Mouse (Mus musculus): ENCODE measurements around the gene Ehmt1. TPM values are rescaled to one million over a fixed set of nuclear protein-coding genes. Genes with fewer than 3 reads are reported as not detected.
"Not testable (repeated sequence)": the region's sequence is repeated elsewhere in the genome, so short reads cannot be mapped to it uniquely, and the experiment has no call there.

Ehmt1 gene
- polyA plus RNA-seq (2015; fragmentation: Nextera tagmentation; extraction: Ambion mirVana) = 129 and 132 TPM in 2 replicates

DNA sequence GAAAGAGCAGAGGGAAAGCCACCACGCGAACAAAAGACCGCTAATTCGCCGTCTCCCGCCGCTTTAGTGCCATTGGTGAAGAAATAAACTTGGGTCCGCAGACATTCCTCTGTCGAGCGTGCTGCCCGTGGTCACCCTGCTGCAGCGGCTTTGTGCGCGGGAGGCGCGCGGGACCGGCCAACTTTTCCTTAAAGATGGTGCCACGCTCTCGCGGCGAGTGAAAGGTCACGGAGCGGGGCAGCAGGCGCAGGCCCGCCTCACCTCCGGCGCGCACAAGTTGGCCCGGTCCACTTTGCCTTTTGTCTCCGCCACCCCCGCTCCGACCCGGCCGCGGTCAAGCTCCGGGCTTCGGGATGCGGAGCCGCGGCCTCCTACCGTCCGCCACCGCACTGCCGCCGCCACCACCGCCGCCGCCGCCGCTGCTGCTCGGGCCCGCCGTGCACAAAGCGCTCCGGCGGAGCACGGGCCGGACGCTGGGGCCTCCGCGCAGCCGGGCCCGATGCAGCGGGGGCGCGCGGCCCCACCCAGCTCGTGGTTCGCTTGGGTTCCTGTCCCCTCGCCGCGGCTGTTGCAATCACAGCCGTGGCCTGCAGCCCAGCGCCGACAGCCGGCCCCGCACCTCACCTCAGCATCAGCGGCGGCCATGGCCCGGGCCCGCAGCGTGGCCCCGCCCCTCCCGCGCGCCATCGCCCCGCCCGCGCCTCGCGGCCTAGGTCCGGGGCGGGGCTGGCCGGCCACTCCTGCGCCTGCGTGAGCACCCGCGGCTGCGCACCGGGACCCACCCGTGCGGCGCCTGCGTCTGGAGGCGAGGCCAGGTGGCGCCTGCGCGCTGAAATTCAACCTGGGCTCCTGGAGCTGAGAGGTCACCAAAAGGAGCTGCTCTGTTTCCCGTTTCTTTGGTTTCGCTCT is at the start of gene Ehmt1:
TSS of gene Ehmt1 (minus strand) at position 685 of the 909 bp plus-strand sequence.
- Histone ChIP-seq H3K36me3 (no peaks in the 10 kb centered on the region), H3K27ac (replicated peaks) (peak within 1 kb of the TSS; percentile 98), H3K9ac (replicated peaks) (peak within 1 kb of the TSS; percentile 98), H3K27me3 (no peaks in the 10 kb centered on the region), H3K9me3 (no peaks in the 10 kb centered on the region), H3K4me1 (peaks cover 12% of the 10 kb centered on the region), H3K4me2 (replicated peaks) (peak within 1 kb of the TSS; percentile 57), H3K4me3 (peak within 1 kb of the TSS; percentile 98)
- under 1% methylated on average over 112 of the region's 112 CpGs for WGBS
- ATAC-seq (replicated peaks) = peak; percentile 98

DNA sequence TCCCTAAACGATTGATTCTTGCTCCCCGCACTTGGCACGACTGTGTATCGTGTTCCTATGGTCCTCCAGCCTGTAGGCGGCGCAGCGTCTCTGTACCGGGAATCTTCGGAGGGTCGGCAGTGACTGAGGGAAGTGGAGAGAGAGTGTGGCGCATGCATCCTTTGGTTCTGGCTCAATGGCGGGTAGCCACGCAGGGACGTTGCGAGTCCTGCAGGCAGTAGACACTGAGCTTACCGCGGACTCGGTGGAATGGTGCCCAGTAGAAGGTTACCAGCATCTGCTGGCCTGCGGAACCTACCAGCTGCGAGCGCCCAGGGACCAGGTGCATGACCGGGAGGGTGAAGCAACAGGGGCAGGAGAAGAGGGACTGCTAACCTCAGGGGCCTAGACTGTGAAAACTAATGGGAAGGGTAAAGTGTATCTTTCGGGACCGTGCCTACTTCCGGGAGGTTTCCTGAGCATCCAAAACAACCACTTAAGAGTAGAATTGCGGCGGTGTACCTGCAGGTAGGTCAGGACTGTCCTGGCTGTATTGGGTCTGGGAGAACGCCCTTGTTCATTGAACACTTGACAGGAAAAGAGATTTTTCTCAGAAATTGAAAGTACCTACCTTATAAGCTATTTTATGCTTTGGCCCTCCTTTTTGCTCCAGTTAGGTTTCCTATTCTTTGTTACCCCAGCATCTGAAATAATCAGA is 43.0 kb upstream of the Ehmt1 start, which contains the start of gene Dph7:
TSS of gene Dph7 (plus strand) at position 97 of the 697 bp plus-strand sequence.
- peak; percentile 91 for ATAC-seq (replicated peaks)
- Histone ChIP-seq H3K4me1 (peaks cover 12% of the 10 kb centered on the region), H3K9me3 (no peaks in the 10 kb centered on the region), H3K27ac (replicated peaks) (peak within 1 kb of the TSS; percentile 70), H3K4me2 (replicated peaks) (peak within 1 kb of the TSS; percentile 66), H3K27me3 (no peaks in the 10 kb centered on the region), H3K36me3 (peaks cover 51% of the 10 kb centered on the region), H3K4me3 (peak within 1 kb of the TSS; percentile 89), H3K9ac (replicated peaks) (peak within 1 kb of the TSS; percentile 91)
- WGBS = under 1% methylated on average over 28 of the region's 28 CpGs

DNA sequence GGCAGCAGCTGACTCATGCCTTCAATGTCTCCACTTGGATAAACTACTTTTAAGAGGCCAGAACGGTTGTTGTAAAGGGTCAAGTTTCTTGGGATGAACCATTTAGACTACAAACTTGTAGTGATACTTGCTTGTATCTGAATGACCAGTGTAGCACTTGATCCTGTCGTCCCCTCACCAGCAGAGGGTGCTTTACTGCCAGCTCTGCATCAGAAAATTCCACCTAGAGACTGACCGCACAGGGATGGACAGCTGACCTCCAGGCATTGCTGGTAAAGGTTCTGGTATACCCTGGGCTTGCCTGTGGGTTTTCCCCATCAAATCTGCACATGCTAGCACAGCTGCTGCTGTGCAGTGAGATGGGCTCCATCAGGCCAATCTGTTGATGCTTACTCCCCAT is 41.5 kb upstream of the Ehmt1 start:
- peaks cover 12% of the 10 kb centered on the region for H3K4me1 ChIP-seq
- WGBS = 35% methylated on average over 3 of the region's 3 CpGs
- no peaks in the 10 kb centered on the region for H3K27me3 ChIP-seq
- ATAC-seq (replicated peaks) = no peak
- H3K9ac ChIP-seq (replicated peaks) = no peak overlapping the region
- H3K4me3 ChIP-seq = no peak overlapping the region
- no peak overlapping the region for H3K4me2 ChIP-seq (replicated peaks)
- H3K27ac ChIP-seq (replicated peaks) = no peak overlapping the region
- H3K36me3 ChIP-seq = peaks cover 60% of the 10 kb centered on the region
- H3K9me3 ChIP-seq = no peaks in the 10 kb centered on the region

DNA sequence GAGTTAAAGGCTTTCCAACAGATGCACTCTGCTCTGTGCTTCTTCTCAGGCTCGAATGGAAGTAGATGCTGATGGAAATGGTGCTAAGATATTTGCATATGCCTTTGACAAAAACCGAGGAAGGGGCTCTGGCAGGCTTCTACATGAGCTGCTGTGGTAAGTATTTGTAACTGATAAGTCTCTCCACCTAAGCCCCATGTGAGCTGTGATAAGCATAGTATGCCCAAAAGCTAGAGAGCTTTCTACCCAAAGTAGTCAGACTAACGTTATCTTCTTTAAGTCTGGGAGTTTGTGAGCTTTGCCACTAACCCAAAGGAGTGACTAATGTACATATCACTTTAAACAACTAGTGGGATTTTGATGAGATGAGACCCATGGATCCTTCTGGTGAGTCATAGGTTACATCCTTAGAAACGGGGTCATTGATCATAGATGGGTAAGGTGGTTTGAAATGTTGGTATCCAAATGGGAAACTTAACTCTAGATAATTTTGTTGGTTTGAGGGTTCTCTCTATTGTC is 33.2 kb upstream of the Ehmt1 start:
- no peak overlapping the region for H3K4me3 ChIP-seq
- H3K36me3 ChIP-seq = peaks cover 57% of the 10 kb centered on the region
- H3K9me3 ChIP-seq = no peaks in the 10 kb centered on the region
- H3K4me2 ChIP-seq (replicated peaks) = no peak overlapping the region
- no peak overlapping the region for H3K27ac ChIP-seq (replicated peaks)
- H3K27me3 ChIP-seq = no peaks in the 10 kb centered on the region
- 91% methylated on average over 4 of the region's 4 CpGs for WGBS
- no peak for ATAC-seq (replicated peaks)
- peaks cover 18% of the 10 kb centered on the region for H3K4me1 ChIP-seq
- no peak overlapping the region for H3K9ac ChIP-seq (replicated peaks)

DNA sequence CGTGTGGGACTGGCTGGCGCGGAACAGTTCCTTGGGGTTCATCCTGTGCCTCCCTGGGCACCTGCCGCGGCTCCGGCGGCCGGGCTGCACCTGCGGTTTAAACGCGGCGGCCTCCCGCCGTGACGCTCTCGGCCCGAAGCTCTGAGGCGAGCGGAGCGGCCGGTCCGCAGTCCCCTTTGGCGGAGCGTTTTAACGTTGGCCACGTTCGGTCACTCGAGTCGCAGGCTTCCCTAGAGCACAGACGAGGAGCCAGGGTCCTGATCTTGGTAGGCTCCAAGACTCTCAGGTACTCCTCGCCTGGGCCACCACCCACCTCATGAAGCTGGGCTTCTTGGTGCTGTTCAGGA is 30.7 kb upstream of the Ehmt1 start:
- Histone ChIP-seq H3K4me3 (peak overlapping the region; percentile 95), H3K9ac (replicated peaks) (peak overlapping the region; percentile 84), H3K27ac (replicated peaks) (peak overlapping the region; percentile 11; the same call in 1 of the 2 replicates), H3K27me3 (no peaks in the 10 kb centered on the region), H3K4me1 (peaks cover 18% of the 10 kb centered on the region), H3K9me3 (no peaks in the 10 kb centered on the region), H3K36me3 (peaks cover 34% of the 10 kb centered on the region), H3K4me2 (replicated peaks) (peak overlapping the region; percentile 93)
- 0 out of 2 replicates have a peak, but pooled peaks have one; percentile 2 for ATAC-seq (replicated peaks)
- WGBS = 0% methylated on average over 31 of the region's 31 CpGs

DNA sequence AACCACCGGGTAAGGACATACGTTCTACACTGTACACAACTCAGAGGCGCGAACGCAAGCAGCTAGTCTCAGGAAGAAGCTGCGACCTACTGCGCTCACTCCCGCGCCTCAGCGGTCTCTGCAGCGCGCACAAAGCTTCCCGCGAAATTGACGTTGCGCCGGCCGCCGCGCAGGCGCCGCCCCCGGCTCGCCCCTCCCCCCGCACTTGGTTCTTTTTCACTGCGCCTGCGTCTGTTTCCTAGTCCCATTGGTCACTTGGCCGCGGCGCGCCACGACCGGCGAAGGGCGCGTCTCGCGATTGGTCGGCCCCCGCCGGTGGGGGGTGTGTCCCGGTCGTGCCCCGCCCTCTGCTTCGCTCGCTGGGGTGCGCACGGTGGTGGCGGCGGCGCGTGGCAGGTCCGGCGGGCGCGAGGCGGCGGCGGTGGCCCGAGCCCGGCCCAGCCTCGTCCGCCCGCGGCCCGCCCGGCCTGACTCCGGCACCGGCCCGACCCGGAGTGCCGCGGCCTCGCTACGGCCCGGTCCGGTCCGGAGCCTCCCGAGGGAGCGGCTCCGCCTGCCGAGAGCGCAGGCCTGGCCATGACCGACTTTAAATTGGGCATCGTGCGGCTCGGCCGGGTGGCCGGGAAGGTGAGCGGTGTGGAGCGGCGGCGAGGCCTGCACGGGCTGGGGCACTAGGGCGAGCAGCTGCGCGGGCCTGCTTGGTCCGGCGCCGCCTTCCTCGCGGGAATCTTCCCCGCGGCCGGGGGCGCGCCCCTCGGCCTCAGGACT is 30.2 kb upstream of the Ehmt1 start, which contains the start of gene Zmynd19:
TSS of gene Zmynd19 (plus strand) at position 372 of the 768 bp plus-strand sequence.
- Histone ChIP-seq H3K4me3 (peak within 1 kb of the TSS; percentile 95), H3K9me3 (no peaks in the 10 kb centered on the region), H3K4me2 (replicated peaks) (peak within 1 kb of the TSS; percentile 93), H3K27me3 (no peaks in the 10 kb centered on the region), H3K27ac (replicated peaks) (peak within 1 kb of the TSS; percentile 46), H3K36me3 (peaks cover 28% of the 10 kb centered on the region), H3K4me1 (peaks cover 18% of the 10 kb centered on the region), H3K9ac (replicated peaks) (peak within 1 kb of the TSS; percentile 84)
- WGBS = under 1% methylated on average over 85 of the region's 108 CpGs
- peak; percentile 98 for ATAC-seq (replicated peaks)

DNA sequence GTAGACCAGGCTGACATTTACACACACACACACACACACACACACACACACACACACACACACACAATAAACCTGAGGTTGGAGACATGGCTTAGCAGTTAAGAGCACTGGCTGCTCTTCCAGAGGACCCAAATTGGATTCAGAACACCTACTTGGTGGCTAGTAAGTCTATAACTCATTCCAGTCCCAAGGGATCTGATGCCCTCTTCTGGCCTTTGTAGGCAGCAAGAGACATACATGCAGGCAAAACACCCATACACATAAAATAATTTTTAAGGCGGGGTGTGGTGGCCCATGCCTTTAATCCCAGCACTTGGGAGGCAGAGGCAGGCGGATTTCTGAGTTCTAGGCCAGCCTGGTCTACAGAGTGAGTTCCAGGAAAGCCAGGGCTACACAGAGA is 24.9 kb upstream of the Ehmt1 start:
- H3K4me3 ChIP-seq; H3K9ac ChIP-seq (replicated peaks); H3K36me3 ChIP-seq; H3K9me3 ChIP-seq; H3K4me2 ChIP-seq (replicated peaks); H3K27me3 ChIP-seq; H3K4me1 ChIP-seq; ATAC-seq (replicated peaks); H3K27ac ChIP-seq (replicated peaks): not testable (repeated sequence)
- 56% methylated on average over 2 of the region's 2 CpGs for WGBS

DNA sequence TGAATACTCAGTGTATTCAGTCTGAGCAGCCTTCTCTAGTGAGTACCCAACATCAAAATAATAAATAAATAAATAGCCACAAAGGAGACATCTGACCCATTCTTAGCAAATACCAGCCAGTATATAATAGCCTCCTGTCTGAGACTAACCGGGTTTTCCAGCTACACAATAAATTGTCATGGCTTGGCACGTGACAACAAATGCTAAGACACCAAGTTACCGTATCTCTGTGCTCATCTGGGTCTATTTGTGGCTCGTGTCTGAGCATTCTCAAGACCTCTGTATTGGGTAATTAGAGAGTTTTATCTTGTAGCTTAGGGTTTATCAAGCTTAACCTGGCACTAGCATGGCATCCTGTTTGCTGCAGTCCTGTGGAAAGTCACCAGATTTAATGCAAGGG is 22.7 kb upstream of the Ehmt1 start:
- H3K4me2 ChIP-seq (replicated peaks) = no peak overlapping the region
- no peak overlapping the region for H3K9ac ChIP-seq (replicated peaks)
- H3K4me1 ChIP-seq = no peaks in the 10 kb centered on the region
- WGBS = 75% methylated on average over 4 of the region's 4 CpGs
- no peaks in the 10 kb centered on the region for H3K36me3 ChIP-seq
- no peaks in the 10 kb centered on the region for H3K27me3 ChIP-seq
- no peaks in the 10 kb centered on the region for H3K9me3 ChIP-seq
- H3K27ac ChIP-seq (replicated peaks) = no peak overlapping the region
- no peak for ATAC-seq (replicated peaks)
- no peak overlapping the region for H3K4me3 ChIP-seq

DNA sequence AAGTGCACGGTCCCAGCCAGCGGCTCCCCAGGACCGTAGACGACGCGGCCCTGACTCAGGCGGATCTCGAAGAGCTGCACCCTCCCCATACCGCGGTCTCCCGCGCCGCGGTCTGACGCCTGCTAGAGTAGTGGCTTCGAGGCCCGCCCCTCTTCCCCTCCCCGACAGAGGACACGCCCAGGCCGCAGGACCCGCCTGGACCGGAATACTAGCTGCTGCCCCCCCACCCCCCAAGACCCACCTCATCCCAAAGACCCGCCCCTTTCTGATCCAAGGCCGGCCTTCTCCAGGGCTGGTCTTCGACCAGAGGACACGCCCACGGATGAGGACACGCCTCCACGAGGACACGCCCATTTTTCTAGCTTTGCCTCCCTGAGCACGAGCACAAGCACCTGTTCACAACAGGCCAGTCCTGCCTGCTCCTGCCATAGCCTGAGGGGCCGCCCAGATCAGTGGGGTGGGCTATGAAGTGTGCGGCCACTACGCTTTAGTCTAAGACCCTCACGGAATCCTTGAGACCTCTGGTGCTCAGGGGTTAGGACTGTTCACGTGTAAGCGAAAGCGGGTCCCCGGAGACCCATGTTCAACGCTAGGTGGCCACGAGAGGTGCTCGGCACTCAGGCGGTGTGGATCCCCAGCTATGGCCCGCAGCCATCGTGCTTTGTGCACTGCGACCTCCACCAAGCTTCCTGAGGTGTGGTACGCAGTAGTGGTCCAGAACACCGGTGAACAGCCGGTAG is 15.8 kb upstream of the Ehmt1 start, which contains the start of gene Arrdc1:
TSS of gene Arrdc1 (minus strand) at position 196 of the 740 bp plus-strand sequence.
- H3K4me1 ChIP-seq = peaks cover 17% of the 10 kb centered on the region
- H3K27ac ChIP-seq (replicated peaks) = no peak within 1 kb of the TSS
- no peaks in the 10 kb centered on the region for H3K36me3 ChIP-seq
- no peaks in the 10 kb centered on the region for H3K9me3 ChIP-seq
- peak; percentile 91 for ATAC-seq (replicated peaks)
- WGBS = under 1% methylated on average over 49 of the region's 49 CpGs
- H3K27me3 ChIP-seq = no peaks in the 10 kb centered on the region
- H3K9ac ChIP-seq (replicated peaks) = peak within 1 kb of the TSS; percentile 70
- H3K4me2 ChIP-seq (replicated peaks) = peak within 1 kb of the TSS; percentile 84
- H3K4me3 ChIP-seq = peak within 1 kb of the TSS; percentile 63

DNA sequence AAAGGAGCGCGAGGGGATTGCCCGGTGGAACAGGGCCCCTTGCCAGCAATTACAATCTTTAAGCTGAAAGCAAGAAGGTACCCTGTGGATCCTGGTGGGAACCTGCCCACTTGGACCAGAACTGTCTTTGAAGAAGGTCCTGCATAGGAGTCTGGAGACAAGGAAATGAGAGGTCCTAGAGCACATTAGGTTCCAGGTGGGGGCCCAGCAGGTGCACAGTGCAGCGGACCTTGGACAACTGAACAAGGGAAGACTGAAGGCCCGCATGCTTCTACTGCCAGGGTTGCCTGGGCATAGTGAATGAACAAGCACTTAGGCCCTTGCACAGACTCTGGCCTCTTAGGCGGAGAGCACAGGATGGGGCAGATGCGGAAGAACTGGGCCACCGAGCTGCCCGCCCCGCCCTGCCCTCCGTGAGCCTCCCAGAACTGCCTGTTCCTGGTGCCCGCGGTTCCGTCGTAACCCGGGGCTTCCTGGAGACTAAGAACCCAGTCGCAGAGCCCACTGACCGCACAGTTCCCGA is 15.1 kb upstream of the Ehmt1 start:
- Histone ChIP-seq H3K27ac (replicated peaks) (no peak overlapping the region), H3K4me1 (peaks cover 17% of the 10 kb centered on the region), H3K9ac (replicated peaks) (peak overlapping the region; percentile 70), H3K36me3 (no peaks in the 10 kb centered on the region), H3K27me3 (no peaks in the 10 kb centered on the region), H3K4me2 (replicated peaks) (peak overlapping the region; percentile 84), H3K4me3 (peak overlapping the region; percentile 63), H3K9me3 (no peaks in the 10 kb centered on the region)
- ATAC-seq (replicated peaks) = peak; percentile 66
- WGBS = 4% methylated on average over 17 of the region's 19 CpGs

DNA sequence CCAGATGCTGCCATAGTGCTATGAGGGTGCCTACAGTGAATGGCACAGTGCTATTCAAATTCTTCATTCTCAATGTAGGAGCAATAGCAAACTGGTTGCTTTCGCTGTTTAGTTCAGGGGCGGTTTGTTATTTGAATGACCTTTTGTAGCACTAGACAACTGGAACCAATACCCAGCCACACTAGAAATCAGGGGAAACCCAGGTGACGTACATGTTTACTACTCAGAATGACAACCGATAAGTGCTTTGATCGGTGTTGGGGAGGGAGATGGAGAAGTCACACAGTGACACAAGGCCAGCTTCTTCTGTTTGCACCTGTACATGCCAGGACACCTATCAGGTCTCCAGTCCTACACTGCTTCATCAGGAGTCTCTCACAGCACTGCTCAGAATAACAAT is 10.2 kb upstream of the Ehmt1 start:
- 90% methylated on average over 5 of the region's 5 CpGs for WGBS
- Histone ChIP-seq H3K9ac (replicated peaks) (no peak overlapping the region), H3K27ac (replicated peaks) (no peak overlapping the region), H3K4me3 (no peak overlapping the region), H3K27me3 (no peaks in the 10 kb centered on the region), H3K36me3 (no peaks in the 10 kb centered on the region), H3K9me3 (no peaks in the 10 kb centered on the region), H3K4me1 (peaks cover 10% of the 10 kb centered on the region), H3K4me2 (replicated peaks) (no peak overlapping the region)
- no peak for ATAC-seq (replicated peaks)

All from forebrain, embryonic 15.5 days (tissue).